Mouse (Mus musculus) heart, embryonic 13.5 days (tissue): ENCODE results near the gene 4933428G20Rik. TPM values are rescaled to one million over a fixed set of nuclear protein-coding genes. Genes with fewer than 3 reads are reported as not detected.

Experiments
- ATAC-seq: fragments of 200-750 bp; cut with Nextera tagmentation; 2 replicates; pipeline ENCODE4 v1.8.0; 2017; ENCODE audit warnings: moderate TSS enrichment; ENCODE audit not compliant: insufficient number of reproducible peaks, low FRiP score, low TSS enrichment; ENCODE audit errors: extremely low read depth
- H3K27ac ChIP-seq: fragments of 300-500 bp; sonication (generic); replicated peaks from 2 replicates; pipeline ENCODE4 v1.5.1; 2015; ENCODE audit warnings: moderate library complexity, mild to moderate bottlenecking, inconsistent platforms
- H3K27me3 ChIP-seq: fragments of 300-500 bp; sonication (generic); replicated peaks from 2 replicates; pipeline ENCODE4 v1.6.1; 2015; ENCODE audit warnings: mild to moderate bottlenecking, inconsistent platforms
- H3K36me3 ChIP-seq: fragments of 300-500 bp; sonication (generic); 2 replicates; pipeline ENCODE4 v1.6.1; 2015; ENCODE audit warnings: mild to moderate bottlenecking, inconsistent platforms
- H3K4me1 ChIP-seq: fragments of 300-500 bp; sonication (generic); 2 replicates; pipeline ENCODE4 v1.6.1; 2015; ENCODE audit warnings: inconsistent platforms
- H3K4me2 ChIP-seq: fragments of 300-500 bp; sonication (generic); 2 replicates; pipeline ENCODE4 v1.6.1; 2015; ENCODE audit warnings: inconsistent platforms, mild to moderate bottlenecking, moderate library complexity
- H3K4me3 ChIP-seq: fragments of 300-500 bp; sonication (generic); 2 replicates; pipeline ENCODE4 v1.5.1; 2015; ENCODE audit warnings: moderate library complexity, mild to moderate bottlenecking, inconsistent platforms
- H3K9ac ChIP-seq: fragments of 300-500 bp; sonication (generic); 2 replicates; pipeline ENCODE4 v1.6.1; 2015; ENCODE audit warnings: inconsistent platforms, mild to moderate bottlenecking, moderate library complexity
- H3K9me3 ChIP-seq: fragments of 300-500 bp; sonication (generic); 2 replicates; pipeline ENCODE4 v1.6.1; 2016; ENCODE audit warnings: inconsistent platforms
- WGBS: fragments of 180-500 bp; shearing (Covaris S2); methylation state at CpG from one replicate; pipeline ENCODE4 v1.1.7; 2015; ENCODE audit warnings: mixed read lengths; 5-methylcytosine and 5-hydroxymethylcytosine counted together
- polyA plus RNA-seq: library from polyadenylated mRNA; unstranded; fragments of >200 nt; fragmentation: Nextera tagmentation; extraction: Ambion mirVana; gene quantifications from 2 replicates; pipeline ENCODE4 v1.2.1, GENCODE M21; 2015

The 4933428G20Rik gene
- polyA plus RNA-seq, 1 experiment from 2014 or later = 1.5 TPM

DNA sequence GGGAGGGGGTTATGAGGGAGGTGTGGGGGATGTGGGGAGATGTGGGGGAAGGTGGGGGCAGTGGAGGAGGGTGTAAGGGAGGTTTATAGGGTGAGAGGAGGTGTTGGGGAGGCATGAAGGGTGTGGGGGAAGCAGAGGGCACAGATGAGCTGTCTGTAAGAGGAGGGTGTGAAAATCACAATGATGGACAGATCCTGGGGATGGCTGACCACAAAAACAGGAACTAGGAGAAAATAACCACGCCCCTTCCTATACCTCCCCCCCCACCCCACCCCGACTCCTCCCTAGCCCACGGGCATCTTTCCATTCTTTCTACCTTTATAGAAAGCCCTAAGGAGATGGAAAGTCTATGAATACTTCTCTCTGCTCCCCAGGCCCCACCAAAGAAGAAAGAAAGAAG lies 40.0 kb upstream of the 4933428G20Rik start:
- peaks cover 14% of the 10 kb centered on the region for H3K4me1 ChIP-seq
- no peak overlapping the region for H3K27ac ChIP-seq
- no peak overlapping the region for H3K9ac ChIP-seq
- 59% methylated on average over 3 of the region's 3 CpGs for WGBS
- H3K4me2 ChIP-seq = no peak overlapping the region
- H3K36me3 ChIP-seq = no peaks in the 10 kb centered on the region
- no peak overlapping the region for H3K4me3 ChIP-seq
- no peak for ATAC-seq
- peaks cover 98% of the 10 kb centered on the region for H3K27me3 ChIP-seq
- no peaks in the 10 kb centered on the region for H3K9me3 ChIP-seq

DNA sequence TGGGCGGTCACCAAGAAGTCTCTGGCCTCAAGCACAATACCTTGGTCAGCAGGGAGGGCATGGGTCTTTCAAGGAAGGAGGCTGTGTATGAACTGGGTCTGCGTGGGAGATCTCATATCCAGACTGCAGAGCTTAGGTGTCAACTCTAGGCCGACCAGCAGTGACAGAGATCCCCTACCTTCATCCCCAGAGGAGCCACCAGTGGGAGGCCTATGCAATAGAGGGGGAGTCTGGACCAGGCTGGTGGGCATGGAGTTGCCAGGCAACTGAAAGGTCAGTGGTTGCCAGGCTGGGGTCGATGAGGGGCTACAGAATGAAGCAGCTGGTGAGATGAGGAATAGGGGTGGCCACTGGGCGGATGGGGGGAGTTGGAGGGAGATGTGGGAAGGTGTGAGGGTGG lies 39.5 kb upstream of the 4933428G20Rik start:
- no peaks in the 10 kb centered on the region for H3K9me3 ChIP-seq
- 65% methylated on average over 5 of the region's 5 CpGs for WGBS
- no peak overlapping the region for H3K9ac ChIP-seq
- H3K27me3 ChIP-seq = peaks cover 98% of the 10 kb centered on the region
- H3K4me1 ChIP-seq = peaks cover 20% of the 10 kb centered on the region
- no peaks in the 10 kb centered on the region for H3K36me3 ChIP-seq
- no peak for ATAC-seq
- H3K27ac ChIP-seq = no peak overlapping the region
- H3K4me3 ChIP-seq = no peak overlapping the region
- H3K4me2 ChIP-seq = no peak overlapping the region

GRCm38 (mm10) chr11:97537580-97538089 lies 37.5 kb upstream of the 4933428G20Rik start:
- H3K36me3 ChIP-seq = no peaks in the 10 kb centered on the region
- H3K4me1 ChIP-seq = peaks cover 31% of the 10 kb centered on the region
- no peak for ATAC-seq
- no peak overlapping the region for H3K9ac ChIP-seq
- H3K27ac ChIP-seq = no peak overlapping the region
- no peaks in the 10 kb centered on the region for H3K9me3 ChIP-seq
- H3K4me2 ChIP-seq = peak overlapping the region; percentile 77
- WGBS = 31% methylated on average over 12 of the region's 12 CpGs
- H3K27me3 ChIP-seq = peaks cover 98% of the 10 kb centered on the region
- peak overlapping the region; percentile 53 for H3K4me3 ChIP-seq

- Histone ChIP-seq H3K4me1 (peaks cover 37% of the 10 kb centered on the region), H3K4me3 (peak overlapping the region; percentile 53), H3K9ac (peak overlapping the region; percentile 72), H3K9me3 (no peaks in the 10 kb centered on the region), H3K27me3 (peaks cover 98% of the 10 kb centered on the region), H3K27ac (no peak overlapping the region), H3K4me2 (peak overlapping the region; percentile 77), H3K36me3 (no peaks in the 10 kb centered on the region)
- under 1% methylated on average over 36 of the region's 36 CpGs for WGBS
- ATAC-seq = no peak
Observed at GRCm38 (mm10) chr11:97536835-97537579, 36.9 kb upstream of the 4933428G20Rik start.

DNA sequence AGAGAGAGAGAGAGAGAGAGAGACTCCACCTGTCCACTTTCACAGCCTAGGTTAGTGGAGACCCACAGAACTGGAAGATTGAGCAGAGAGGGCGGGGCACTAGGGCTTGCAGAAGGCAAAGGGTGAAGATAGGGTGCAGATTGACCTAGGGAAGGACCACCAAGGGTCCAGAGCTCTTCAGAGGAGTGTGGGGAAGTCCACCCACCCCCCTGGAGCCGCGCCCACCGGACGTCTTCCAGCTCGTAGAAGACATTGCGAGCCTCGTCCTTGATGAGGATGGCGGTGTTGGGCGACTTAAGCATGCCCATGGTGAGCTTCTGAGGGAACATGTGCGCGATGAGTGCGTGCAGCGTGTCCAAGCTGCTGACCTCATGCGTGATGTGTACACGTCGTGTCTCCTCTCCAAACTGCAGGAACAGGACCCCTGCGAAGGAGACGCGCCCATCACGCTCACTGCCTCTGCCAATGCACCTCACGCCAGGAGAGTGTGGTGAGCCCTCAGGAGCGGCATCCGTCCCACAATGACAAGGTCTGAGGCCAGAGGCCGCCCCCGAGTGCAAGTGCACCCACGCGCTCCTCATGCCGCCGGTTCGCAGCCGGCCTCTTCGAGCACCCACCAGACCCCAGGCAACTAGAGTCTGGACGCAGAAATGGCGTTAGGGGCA lies 36.1 kb upstream of the 4933428G20Rik start:
- 11% methylated on average over 35 of the region's 35 CpGs for WGBS
- Histone ChIP-seq H3K4me2 (peak overlapping the region; percentile 77), H3K4me3 (peak overlapping the region; percentile 53), H3K27ac (no peak overlapping the region), H3K36me3 (no peaks in the 10 kb centered on the region), H3K9ac (peak overlapping the region; percentile 72), H3K4me1 (peaks cover 43% of the 10 kb centered on the region), H3K27me3 (peaks cover 97% of the 10 kb centered on the region), H3K9me3 (no peaks in the 10 kb centered on the region)
- ATAC-seq = no peak

DNA sequence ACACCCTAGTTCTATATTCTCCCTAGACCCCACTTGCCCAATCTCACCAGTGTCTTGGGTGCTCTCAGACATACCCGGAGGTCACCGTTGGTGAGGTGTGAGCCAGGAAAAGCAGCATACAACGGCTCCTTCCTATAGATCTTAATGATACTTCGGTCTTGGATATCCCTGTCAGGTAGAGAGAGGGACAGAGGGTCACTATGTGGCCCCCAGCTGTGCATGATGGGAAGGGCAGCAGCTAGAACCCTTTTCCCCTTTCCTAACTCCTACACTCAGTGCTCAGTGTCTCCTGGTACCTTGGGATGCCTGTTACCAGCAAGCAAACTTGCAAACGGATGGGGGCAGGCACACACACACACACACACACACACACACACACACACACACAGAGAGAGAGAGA lies 35.5 kb upstream of the 4933428G20Rik start:
- peaks cover 45% of the 10 kb centered on the region for H3K4me1 ChIP-seq
- H3K36me3 ChIP-seq = no peaks in the 10 kb centered on the region
- ATAC-seq = no peak
- H3K9ac ChIP-seq = no peak overlapping the region
- H3K4me2 ChIP-seq = no peak overlapping the region
- 43% methylated on average over 5 of the region's 5 CpGs for WGBS
- no peaks in the 10 kb centered on the region for H3K9me3 ChIP-seq
- peaks cover 97% of the 10 kb centered on the region for H3K27me3 ChIP-seq
- H3K27ac ChIP-seq = no peak overlapping the region
- no peak overlapping the region for H3K4me3 ChIP-seq

- Histone ChIP-seq H3K4me3 (peak overlapping the region; percentile 42), H3K4me1 (peaks cover 45% of the 10 kb centered on the region), H3K4me2 (peak overlapping the region; percentile 61), H3K36me3 (no peaks in the 10 kb centered on the region), H3K9ac (no peak overlapping the region), H3K27me3 (peaks cover 97% of the 10 kb centered on the region), H3K27ac (no peak overlapping the region), H3K9me3 (no peaks in the 10 kb centered on the region)
- 21% methylated on average over 5 of the region's 5 CpGs for WGBS
- ATAC-seq = no peak
Observed at GRCm38 (mm10) chr11:97535308-97535630, 35.1 kb upstream of the 4933428G20Rik start.

GRCm38 (mm10) chr11:97534442-97535307 lies 34.5 kb upstream of the 4933428G20Rik start:
- H3K27me3 ChIP-seq = peaks cover 99% of the 10 kb centered on the region
- no peaks in the 10 kb centered on the region for H3K9me3 ChIP-seq
- WGBS = 2% methylated on average over 95 of the region's 95 CpGs
- H3K9ac ChIP-seq = 0 out of 2 replicates have a peak overlapping the region, but pooled peaks have one; percentile 54
- no peaks in the 10 kb centered on the region for H3K36me3 ChIP-seq
- H3K4me2 ChIP-seq = peak overlapping the region; percentile 61
- H3K4me1 ChIP-seq = peaks cover 45% of the 10 kb centered on the region
- no peak for ATAC-seq
- H3K27ac ChIP-seq = no peak overlapping the region
- H3K4me3 ChIP-seq = peak overlapping the region; percentile 42

DNA sequence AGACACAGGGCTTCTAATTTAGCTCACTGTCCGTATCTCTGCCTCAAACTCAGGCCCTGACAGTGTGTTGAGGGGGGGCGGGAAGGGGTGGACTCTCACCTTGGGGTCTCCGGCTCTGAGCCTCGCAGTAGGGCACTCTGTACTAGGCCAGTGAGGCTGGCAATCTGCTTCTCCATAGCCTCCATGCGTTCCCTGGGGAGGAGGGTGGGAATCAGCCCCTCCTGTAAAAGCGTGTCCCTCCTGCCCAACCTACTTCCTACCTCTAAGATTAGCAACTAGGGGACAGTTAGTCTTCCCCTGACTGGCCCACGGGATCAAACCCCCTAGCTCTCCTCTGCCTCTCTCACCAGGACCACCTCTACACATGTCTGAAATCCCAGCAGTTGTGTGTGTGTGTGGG lies 33.5 kb upstream of the 4933428G20Rik start:
- Histone ChIP-seq H3K4me2 (no peak overlapping the region), H3K4me1 (peaks cover 45% of the 10 kb centered on the region), H3K27me3 (peaks cover 98% of the 10 kb centered on the region), H3K9me3 (no peaks in the 10 kb centered on the region), H3K4me3 (no peak overlapping the region), H3K36me3 (no peaks in the 10 kb centered on the region), H3K27ac (no peak overlapping the region), H3K9ac (no peak overlapping the region)
- 22% methylated on average over 7 of the region's 7 CpGs for WGBS
- no peak for ATAC-seq

GRCm38 (mm10) chr11:97532950-97533582 lies 32.9 kb upstream of the 4933428G20Rik start:
- Histone ChIP-seq H3K4me3 (peak overlapping the region; percentile 34), H3K36me3 (no peaks in the 10 kb centered on the region), H3K27ac (no peak overlapping the region), H3K9ac (no peak overlapping the region), H3K4me1 (peaks cover 45% of the 10 kb centered on the region), H3K9me3 (no peaks in the 10 kb centered on the region), H3K27me3 (peaks cover 97% of the 10 kb centered on the region), H3K4me2 (peak overlapping the region; percentile 61)
- ATAC-seq = no peak
- WGBS = 4% methylated on average over 20 of the region's 20 CpGs

GRCm38 (mm10) chr11:97532354-97532753 lies 32.2 kb upstream of the 4933428G20Rik start:
- no peak for ATAC-seq
- Histone ChIP-seq H3K9ac (no peak overlapping the region), H3K9me3 (no peaks in the 10 kb centered on the region), H3K36me3 (no peaks in the 10 kb centered on the region), H3K4me2 (peak overlapping the region; percentile 89), H3K4me3 (peak overlapping the region; percentile 55), H3K4me1 (peaks cover 44% of the 10 kb centered on the region), H3K27me3 (peaks cover 97% of the 10 kb centered on the region), H3K27ac (no peak overlapping the region)
- WGBS = 11% methylated on average over 8 of the region's 8 CpGs
